Mouse (Mus musculus): ENCODE data around the gene 6030458C11Rik.
"Not testable (repeated sequence)": the region's sequence is repeated elsewhere in the genome, so short reads cannot be mapped to it uniquely, and the experiment has no call there.

6030458C11Rik gene

DNA sequence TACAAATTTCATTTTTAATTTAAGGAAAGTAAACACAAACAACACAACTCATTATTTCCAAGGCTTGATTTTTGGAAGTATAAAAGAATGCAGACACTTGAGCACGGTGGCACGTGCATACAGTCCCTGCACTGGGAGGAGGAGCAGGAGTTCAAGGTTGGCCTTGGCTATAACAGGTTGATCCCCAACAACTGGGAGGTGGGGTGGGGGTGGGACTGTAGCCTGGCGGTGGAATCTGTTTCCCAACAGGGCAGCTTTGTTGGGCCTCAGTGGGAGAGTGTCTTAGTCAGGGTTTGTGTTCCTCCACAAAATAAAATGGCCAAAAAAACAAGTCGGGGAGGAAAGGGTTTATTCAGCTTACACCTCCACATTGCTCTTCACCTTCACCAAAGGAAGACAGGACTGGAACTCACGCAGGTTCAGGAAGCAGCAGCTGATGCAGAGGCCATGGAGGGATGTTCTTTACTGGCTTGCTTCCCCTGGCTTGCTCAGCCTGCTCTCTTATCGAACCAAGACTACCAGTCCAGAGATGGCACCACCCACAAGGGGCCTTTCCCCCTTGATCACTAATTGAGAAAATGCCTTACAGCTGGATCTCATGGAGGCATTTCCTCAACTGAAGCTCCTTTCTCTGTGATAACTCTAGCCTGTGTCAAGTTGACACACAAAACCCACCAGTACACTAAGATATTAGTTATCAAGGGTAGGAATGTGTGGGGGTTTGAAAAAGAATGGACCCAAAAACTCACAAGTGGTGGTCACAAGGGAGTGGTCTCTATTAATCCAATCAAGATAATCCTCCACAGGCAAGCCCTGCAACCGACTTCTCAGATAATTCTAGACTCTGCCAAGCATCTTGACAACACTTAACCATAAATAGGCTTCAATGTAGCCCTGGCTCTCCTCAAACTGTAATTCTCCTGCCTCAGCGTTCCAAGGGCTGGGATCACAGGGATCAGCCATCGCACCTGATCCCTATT lies 1.7 kb downstream of the 6030458C11Rik start:
- no peak for DNase-seq (ENCODE audit: low read depth, low spot score)

DNA sequence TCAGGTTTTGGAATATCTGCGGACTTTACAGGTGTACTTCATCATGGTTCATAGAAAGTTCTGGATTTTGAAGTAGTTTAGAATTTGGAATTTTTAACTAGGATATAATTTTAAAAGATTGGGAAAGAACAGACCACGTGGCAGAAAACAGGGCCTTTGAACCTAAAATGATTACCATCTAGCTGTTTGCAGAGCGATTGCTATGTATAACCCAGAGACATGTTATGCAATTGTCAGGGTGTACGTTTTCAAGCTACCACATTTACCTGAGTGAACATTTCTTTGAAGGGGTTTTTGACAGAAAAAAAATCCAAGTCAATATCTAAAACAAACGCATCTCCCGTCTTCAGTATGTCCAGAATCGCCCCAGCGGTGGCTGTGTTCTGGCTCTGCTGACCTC lies 6.9 kb downstream of the 6030458C11Rik start:
- DNase-seq (ENCODE audit: low read depth, low spot score) = no peak

DNA sequence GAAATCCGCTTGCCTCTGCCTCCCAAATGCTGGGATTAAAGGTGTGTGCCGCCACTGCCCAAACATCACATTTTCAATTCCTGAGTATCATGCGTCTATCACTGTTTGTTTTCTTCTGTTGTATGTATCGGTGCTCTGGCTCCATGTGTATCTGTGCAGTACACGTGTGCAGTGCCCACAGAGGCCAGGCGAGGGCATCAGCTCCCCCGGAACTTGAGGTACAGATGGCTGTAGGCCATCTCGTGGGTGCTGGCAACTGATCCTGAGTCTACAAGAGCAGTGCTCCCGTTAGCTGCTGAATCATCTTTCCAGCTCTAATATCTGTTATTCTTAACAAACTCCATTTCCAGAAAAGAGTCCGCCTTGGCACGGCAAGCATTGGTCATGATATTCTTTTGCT lies 11.8 kb downstream of the 6030458C11Rik start:
- no peak for DNase-seq (ENCODE audit: low read depth, low spot score)

DNA sequence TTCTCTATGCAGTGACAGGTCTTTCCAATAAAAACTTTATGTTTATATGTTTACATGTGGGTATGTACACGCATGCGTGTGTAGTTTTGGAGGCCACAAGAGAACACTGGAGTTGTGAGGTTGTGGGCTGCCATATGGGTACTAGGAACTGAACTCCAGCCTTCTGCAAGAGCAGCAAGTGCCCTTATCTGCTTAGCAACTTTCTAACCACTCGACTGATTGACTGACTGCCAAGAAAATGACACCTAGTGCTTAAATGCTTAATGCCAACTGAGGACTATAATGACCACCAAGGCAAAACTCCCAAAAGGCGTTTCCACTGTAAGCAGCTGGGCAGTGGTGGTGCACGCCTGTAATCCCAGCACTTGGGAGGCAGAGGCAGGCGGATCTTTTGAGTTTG lies 15.1 kb downstream of the 6030458C11Rik start:
- DNase-seq (ENCODE audit: low read depth, low spot score) = no peak

DNA sequence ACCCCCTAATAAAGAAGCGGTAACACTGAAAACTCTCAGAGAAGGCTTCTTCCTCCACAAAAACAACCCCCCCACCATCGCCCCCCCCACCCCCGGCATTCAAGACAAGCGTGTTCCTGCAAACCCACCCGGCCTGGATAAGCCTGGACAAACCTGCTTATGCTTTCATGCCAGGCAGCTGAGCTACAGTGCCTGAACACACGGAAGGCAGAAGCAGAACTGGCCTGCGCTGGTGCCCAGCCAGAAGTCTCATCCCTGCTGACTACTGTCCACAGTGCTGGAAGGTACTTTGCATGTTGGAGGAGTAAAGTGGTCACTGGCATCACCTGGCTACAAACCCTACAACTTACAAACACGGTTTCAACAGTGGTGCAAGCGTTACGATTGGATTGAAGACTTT lies 17.4 kb downstream of the 6030458C11Rik start:
- DNase-seq (ENCODE audit: low read depth, low spot score) = no peak

DNA sequence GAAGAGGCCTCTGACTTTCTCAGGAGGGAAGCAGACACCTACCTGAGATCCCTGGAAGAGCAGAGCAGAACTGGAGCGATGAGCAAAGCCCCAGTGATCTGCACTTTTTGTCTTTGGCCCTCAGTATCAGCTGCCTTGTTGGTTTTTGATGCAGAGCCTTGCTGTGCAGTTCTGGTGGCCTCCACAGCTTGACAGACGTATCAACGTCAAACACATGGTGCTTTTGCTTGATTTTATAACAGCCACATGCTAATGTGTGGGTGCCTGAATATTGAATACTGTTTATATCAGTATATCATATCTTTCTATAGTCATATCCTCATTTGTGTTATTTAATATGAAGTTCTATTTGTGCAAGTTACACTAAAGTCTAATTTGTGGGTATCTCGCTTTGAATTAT lies 19.4 kb downstream of the 6030458C11Rik start:
- DNase-seq (ENCODE audit: low read depth, low spot score) = no peak

DNA sequence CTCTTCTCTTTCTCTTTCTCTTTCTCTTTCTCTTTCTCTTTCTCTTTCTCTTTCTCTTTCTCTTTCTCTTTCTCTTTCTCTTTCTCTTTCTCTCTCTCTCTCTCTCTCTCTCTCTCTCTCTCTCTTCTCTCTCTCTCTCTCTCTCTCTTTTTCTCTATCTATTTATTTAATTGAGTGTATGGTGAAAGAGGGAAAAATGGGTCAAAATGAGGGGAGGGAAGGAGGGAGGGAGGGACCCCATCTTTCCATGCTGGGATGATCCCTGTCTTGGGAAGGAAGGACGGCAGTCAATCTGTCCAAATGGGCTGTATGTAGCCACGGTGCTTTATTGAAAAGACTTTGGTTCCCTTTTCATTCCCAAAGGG lies 23.3 kb downstream of the 6030458C11Rik start:
- DNase-seq (ENCODE audit: low read depth, low spot score) = not testable (repeated sequence)

DNA sequence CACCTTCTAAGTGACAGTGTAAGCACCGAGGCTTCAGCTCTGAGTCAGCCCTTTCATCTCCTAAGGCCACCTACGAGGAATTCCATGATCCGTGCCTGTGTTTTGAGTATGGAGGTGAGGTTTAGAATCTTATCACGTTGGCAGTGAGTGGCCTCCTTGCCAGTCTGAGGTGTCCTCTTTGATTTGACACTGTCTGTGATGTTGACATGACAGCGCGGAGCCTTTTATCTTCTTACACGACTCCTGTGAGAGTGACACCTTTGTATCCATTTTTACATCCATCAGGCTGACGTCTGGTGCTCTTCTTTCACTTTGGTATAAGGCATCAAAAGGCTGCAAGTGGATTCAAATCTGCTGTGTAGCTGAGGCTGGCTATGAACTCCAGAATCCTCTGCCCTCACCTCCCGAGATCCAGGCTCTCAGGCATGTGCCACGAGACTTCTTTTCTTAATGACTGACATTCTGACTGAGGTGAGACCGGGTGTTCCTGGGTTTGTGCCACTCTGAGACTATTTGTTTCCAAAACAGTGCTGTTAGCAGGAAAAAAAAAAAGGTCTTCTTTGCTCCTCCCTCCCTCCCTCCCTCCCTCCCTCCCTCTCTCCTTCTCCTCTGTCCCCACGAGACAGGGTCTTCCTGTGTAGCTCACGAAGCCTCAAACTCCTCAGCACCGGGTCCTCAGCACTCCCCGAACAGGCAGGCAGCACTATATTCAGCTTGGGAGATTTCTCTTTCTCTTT lies 23.9 kb downstream of the 6030458C11Rik start:
- no peak for DNase-seq (ENCODE audit: low read depth, low spot score)

DNA sequence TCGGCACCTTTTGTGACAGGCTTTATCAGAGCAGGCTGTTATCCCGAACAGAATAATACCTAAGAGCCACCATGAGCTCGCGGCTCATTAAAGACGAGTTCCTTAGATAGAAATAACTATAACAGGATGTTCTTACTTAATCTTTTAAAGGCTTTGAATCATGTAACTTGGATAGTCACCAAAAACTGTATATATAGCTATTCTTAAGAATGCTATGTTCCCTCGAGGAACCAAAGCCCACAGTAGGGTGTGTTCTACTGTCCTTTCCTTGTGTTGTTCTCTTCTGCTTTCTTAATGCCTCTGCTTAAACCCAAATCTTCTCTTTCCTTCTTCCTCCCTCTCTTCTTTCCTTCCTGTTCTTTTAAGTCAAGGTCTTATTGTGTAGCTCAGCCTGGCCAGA lies 26.4 kb downstream of the 6030458C11Rik start:
- no peak for DNase-seq (ENCODE audit: low read depth, low spot score)

DNA sequence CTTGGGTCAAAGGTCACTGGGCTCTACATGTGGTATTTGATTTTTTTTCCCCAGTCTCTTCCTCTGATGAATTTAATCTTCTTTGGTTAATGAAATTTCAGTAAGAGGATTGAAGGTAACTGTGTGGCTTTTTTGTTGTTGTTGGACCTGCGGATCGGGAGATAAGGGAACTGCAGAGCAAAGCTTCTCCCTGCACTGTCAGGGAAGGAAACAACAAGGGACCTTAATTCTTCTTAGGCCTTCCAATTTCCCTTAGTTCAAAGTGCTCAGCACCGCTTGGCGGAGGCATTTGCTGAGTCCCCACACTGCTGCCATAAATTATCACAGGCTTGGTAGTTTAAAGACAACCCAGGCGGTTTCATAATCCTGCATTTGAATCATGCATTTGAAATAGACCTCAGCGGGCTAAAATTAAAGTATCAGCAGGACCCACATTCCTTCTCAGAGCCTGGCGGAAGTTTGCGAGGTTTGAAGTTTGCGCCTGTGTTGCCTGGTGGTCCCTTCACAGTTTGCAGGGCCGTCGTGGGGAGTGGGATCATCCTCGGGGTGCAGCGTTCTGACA lies 28.5 kb downstream of the 6030458C11Rik start:
- DNase-seq (ENCODE audit: low read depth, low spot score) = no peak

DNA sequence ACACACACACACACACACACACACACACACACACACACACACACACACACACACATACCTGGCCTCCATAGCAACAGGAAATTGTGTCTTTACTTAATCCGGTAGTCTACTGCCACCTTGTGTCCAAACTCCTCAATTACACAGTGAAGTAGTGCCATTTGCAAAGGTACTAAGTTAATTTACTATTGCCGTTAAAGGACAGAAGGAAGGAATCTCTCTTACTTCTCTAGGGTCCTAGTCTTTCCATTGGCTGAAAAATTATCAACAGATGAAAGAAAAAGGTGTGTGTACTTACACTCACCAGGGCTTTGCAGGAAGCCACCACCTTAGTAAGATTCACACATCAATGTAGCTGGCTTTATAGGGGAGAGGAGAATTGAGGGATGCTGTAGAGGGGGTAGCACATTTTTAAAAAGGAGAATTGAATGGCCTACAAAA lies 29.0 kb downstream of the 6030458C11Rik start:
- DNase-seq (ENCODE audit: low read depth, low spot score) = peak; percentile 76

DNA sequence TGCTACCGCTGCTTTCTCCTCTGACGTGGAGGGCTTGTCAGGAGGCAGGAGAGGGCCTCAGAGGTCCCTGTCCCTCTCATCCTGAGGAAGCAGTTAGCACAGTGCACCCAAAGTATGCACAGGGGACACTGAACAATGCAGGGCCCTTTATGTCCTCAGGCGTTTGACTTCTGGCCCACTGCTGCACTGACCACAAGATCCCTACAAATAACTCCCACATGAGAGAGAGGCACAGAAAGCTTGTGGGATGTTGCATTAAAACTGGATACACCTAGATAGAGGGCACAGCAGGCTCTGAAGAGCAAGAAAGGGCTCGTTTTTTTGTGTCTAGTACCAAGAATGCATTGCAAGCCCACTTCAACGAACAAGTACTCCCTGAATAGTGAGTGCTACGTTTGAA lies 30.1 kb downstream of the 6030458C11Rik start:
- DNase-seq (ENCODE audit: low read depth, low spot score) = no peak

DNA sequence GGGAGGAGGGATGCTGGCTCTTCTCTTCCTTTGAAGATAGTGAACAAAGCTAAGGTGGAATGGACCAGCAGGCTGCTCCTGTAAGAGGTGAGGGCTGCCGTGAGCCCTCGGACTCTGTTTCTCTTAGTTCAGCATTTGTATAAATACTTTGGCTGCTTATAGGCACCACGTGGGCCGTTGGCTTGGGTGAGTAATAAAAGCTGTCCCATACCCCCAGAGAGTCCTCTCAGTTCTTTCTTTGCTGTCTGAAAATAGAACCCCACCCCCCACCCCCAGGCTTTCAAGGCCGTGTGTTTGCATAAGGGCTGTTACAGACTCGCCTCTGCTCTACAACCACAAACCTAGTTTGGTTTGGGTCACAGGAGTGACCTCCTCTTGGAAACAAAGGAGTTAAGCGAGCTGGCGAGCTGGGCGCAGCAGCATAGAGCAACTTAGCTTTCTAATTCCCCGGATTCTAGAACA lies 35.0 kb downstream of the 6030458C11Rik start:
- peak; percentile 11 for DNase-seq (ENCODE audit: low read depth, low spot score)

DNA sequence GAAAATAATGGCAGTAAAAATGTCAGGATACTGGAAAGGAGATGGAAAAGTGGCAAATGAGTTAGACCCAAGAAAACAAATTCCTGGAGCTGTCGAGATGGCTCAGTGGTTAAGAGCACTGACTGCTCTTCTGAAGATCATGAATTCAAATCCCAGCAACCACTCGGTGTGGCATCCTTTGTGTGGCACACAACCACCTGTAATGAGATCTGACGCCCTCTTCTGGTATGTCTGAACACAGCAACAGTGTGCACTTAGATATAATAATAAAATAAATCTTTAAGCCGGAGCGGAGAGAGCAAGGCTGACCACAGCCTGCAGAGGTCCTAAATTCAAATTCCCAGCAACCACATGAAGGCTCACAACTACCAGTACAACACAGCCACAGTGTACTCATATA lies 35.9 kb downstream of the 6030458C11Rik start:
- DNase-seq (ENCODE audit: low read depth, low spot score) = no peak

DNA sequence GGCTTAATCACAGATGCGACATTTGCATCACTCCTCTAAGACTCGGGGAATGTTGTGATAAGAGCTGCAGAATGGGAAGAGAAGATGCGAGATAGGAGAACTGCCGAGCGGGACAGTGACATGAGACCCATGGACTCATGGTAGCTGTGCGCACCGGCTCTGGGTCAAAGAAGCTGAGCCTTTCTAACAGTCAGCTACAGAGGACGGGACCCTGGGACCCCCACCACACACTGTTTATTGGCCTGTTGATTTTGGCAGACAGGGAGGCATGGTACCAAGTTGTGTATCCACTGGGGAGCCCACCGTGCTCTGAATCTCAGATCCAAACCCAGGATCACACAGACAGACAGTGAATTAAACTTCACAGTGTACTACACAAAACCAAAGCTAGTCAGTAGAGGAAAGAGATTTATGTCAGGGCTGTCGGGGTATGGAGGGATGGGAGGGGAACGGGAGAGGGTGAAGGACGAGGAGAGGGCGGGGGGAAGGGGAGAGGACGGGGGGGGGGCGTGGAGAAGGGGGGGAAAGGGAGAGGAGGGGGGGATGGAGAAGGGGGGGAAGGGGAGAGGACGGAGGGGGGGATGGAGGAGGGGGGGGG lies 42.6 kb downstream of the 6030458C11Rik start:
- no peak for DNase-seq (ENCODE audit: low read depth, low spot score)

DNA sequence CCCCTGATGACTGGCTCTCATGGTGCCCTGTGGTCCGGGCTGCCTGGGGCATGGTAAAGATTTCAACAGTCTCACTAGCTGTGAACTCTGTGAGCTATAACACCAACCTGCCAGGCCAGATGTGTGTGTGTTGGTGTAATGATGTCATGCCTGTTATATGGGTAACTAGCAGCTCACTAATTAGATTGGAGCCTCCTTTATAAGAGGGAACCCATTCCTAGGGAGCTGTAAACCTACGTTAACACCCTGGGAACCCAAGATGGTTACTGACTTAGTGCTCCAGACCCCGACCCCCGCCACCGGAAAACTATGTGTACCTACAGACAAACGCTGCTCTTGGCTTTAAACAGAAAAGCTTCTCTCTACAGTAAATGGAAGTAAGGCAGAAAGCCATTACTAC lies 43.2 kb downstream of the 6030458C11Rik start:
- DNase-seq (ENCODE audit: low read depth, low spot score) = no peak

DNA sequence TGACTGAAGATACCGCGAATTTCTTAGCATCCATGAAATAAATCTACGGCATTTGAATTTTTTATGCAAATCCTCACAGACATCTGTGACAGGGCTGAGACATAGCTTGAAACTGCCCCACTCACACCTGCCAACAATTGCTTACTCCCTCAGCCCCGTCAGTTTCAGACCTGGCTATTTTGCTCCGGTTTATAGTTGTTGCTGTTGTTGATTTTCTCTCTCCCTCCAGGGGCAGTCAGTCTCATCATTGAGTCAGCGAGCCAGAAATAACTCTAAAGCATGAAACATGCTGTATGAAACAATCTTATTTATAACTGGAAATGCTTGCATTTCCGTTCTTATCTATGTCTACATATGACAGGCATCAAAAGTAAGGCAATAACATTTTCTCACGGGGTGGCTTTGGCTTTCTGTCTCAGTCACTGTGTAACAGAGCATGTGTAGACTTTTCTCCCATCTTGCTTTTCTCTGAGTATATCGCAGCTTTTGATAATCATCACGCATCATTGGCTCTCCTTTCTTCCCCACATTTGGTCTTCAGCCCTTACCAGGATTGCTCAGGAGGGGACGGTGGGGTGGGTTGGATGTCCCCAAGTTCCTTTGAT lies 50.2 kb downstream of the 6030458C11Rik start:
- DNase-seq (ENCODE audit: low read depth, low spot score) = no peak

DNA sequence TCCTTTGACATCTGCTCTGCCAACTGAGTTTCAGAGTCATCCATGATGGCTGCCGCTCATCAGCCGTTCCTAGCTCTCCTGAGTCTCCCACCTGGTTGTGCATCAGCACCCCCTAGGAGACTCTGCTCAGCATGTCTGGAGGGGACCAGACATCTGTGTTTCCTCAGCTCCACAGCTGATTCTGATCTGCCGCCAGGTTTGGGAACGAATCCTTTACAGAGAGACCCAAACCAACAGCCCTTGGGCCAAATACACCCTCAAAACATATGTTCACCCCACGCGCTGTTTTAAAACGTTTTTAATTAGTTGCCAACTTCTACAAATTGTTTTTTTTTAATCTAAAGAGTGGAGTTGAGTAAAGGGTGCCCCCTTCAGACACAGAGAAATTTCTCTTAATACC lies 53.5 kb downstream of the 6030458C11Rik start:
- DNase-seq (ENCODE audit: low read depth, low spot score) = no peak

DNA sequence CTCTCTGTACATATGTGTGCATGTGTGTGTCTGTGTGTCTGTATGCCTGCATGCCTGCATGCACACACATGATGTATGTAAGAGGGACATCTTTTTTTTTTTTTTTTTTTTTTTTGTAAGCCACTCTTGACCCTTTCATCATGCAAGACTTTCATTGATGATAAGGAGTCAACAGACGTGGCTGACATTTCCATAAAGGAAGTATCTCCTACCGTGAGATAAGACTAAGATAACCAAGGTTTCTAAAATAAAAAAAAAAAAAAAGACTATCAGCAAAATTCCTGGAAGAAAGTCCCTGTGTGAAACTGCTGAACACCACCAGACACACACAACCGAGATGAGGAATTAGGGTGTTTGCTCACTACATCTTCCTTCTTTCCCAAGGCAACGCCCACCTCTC lies 57.6 kb downstream of the 6030458C11Rik start:
- DNase-seq (ENCODE audit: low read depth, low spot score) = no peak

DNA sequence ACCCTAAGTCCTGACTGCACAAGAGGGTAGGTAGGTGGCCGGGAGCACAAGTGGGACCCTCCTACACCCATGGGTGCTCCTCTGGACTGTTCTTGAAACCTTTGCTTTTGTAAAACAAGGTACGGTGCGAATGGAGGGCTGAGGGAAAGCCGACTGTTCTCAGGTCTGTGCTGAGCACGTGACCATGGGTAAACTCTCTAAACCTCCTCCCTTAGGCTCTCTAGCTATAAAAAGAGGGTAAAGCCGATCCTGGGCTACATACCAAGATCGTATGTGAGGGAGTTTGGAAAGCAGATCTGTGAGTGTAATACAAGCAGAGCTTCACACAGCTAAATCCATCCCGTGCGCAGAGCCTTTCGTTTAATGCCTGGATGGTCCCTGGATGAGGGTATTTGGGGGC lies 61.3 kb downstream of the 6030458C11Rik start:
- no peak for DNase-seq (ENCODE audit: low read depth, low spot score)

DNA sequence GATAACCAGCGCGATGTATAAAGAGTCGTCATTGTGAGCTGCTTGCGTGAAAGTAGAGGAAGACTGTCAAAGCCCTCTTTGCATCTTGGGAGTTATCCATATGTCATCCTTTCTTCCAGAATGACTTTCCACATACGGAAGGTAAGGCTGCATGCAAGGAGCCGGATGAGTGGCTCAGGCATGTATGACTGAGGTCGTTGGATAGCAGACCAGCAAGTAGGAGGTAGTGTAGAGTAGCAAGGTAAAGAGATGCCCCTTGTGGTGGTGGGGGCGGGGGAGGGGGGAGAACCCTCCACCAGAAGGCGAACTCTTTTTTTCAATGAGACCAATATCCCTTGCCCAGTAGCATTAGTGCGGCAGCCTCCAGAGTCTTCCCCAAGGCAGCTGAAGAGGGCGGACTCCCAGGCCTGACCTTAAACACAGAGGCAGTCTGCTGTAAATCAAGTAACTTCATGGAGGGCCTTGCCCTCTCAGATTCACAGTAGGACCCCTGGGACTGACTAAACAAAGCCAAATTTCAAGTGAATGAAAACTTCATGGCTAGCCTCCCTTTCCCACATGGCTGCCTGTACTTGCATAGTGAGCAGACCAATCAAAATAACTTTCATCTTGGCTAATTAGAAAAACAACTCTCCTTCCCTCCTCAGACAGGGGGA lies 62.1 kb downstream of the 6030458C11Rik start:
- DNase-seq (ENCODE audit: low read depth, low spot score) = no peak

Measured in embryo, embryonic 11.5 days (tissue).